Mouse (Mus musculus) brown adipose tissue, adult 24 weeks (tissue): ENCODE measurements around the gene Ddx47. TPM values are rescaled to one million over a fixed set of nuclear protein-coding genes. Genes with fewer than 3 reads are reported as not detected.

Experiments used
- H3K27ac ChIP-seq: fragments of 200-500 bp; replicated peaks from 2 replicates; pipeline ENCODE4 v1.5.1; 2012; ENCODE audit warnings: low read depth, mild to moderate bottlenecking, low read length
- H3K4me1 ChIP-seq: fragments of 200-500 bp; 2 replicates; pipeline ENCODE4 v1.6.1; 2012; ENCODE audit warnings: low read length, mixed read lengths; ENCODE audit not compliant: control insufficient read depth, insufficient read depth, insufficient read length
- H3K4me3 ChIP-seq: fragments of 200-500 bp; 2 replicates; pipeline ENCODE4 v1.5.1; 2012; ENCODE audit warnings: low read depth, mild to moderate bottlenecking, low read length, moderate library complexity; ENCODE audit not compliant: insufficient read depth
- polyA plus RNA-seq: library from polyadenylated mRNA; stranded (reverse); fragments of >200 nt; gene quantifications from 2 replicates; pipeline ENCODE4 v1.2.4, GENCODE M21; 2012; ENCODE audit not compliant: missing spikeins, insufficient read depth, insufficient read length

Ddx47 gene
- polyA plus RNA-seq, 1 experiment: 45.3 TPM

DNA sequence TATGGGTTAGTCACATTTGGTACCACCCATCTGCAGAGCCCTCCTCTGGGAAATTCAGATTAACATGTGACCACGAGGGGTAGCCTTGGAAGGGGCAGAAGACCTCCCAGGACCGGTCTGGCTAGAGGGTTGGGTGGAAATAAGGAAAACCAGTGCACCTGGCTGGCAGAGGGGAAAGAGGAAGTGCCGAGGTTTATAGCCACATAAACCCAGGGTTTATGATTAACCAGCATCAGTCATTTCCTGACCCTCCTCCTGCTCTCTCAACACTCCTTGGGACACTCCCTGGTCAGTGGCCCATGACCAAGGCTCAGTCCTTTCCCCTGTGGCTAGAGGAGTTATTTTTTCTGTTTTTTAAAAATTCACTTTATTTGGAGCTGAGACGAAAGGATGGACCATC is 17.8 kb downstream of the Ddx47 start:
- no peak overlapping the region for H3K4me3 ChIP-seq
- H3K27ac ChIP-seq: no peak overlapping the region
- H3K4me1 ChIP-seq: no peaks in the 10 kb centered on the region

DNA sequence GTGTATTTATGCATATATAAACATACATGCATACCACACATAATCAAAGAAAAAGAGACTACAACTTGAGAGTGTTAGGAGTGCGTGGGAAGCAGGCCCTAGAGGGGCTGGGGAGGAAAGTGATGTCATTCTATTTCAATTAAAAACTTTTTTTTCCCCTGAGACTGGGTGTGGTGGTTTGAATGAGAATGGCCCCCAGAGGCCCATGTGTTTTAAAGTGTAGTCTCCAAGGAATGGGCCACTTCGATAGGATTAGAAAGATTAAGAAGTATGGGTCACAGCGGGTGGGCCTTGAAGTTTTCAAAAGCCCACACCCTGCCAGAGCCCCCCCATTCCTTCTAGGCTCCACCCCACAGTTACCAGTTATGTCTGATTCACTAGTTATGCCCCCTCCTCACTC is 27.3 kb downstream of the Ddx47 start:
- Histone ChIP-seq H3K4me1 (peaks cover 7% of the 10 kb centered on the region), H3K4me3 (no peak overlapping the region), H3K27ac (no peak overlapping the region)

DNA sequence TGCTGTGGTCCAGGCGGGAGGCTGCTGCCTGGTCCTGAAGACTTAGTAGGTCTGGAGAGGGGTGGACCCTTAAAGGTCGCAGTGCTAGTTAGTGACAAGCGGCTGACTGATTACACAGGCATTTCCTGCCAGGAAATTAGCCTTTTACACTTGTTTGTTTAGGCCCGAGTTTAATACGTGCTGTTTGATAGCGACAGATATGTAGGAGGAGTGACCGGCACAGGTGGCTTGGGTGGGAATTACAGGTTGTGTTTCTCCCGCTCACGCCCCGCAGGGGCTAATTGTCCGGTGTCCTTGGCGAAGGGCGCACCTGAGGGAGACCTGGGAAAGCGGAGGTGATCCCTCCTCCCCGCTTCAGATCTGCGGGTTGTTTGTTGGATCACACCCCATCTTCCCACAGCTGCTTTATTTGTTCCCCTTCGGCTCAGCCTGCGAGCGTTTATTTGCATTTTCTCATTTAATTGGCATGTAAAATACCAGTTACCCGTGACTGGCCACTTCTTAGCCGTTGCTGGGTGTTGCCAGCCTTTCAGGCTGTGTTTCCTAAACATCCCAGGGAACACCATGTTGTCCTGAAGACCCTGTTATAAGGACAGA is 29.0 kb downstream of the Ddx47 start:
- no peak overlapping the region for H3K4me3 ChIP-seq

DNA sequence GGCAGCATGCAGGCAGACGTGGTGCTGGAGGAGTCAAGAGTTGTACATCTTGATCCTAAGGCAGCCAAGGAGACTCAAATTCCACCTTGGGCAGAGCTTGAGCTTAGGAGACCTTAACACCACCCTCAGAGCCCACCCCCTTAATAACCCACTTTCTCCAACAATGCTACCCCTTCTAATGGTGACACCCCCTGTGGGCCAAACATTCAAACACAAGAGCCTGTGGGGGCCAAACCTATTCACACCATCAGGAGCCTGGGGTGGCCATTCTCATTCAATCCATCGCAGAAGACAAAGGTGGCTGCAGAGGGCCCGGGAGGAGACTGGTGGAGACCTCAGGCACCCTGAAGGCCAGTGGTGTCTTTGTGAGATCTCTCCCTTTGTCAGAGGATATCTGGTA is 30.5 kb downstream of the Ddx47 start:
- Histone ChIP-seq H3K4me3 (no peak overlapping the region), H3K27ac (no peak overlapping the region), H3K4me1 (peaks cover 7% of the 10 kb centered on the region)

More for the DNA sequence above, 29.0 kb downstream of the Ddx47 start:
- Histone ChIP-seq H3K4me1 (peaks cover 7% of the 10 kb centered on the region), H3K27ac (no peak overlapping the region)

DNA sequence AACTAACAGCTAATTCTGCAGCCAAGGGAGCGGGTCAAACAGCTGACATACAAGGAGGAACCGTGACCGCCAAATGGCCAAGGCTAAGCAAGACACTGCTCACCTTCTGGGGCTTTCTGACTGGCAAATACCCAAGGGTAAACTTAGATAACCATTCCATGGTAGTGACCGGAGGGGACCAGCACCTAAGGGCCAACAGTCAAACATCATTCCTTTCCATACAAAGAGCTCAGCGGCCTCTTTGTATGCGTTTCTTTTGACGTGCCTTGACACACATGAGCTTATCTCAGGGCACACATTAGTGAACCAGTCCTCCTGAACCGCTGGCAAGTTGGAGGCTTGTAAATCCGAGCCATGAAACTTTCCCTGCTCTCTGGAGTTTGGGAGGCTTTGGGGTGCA is 35.9 kb downstream of the Ddx47 start:
- Histone ChIP-seq H3K4me1 (no peaks in the 10 kb centered on the region), H3K4me3 (no peak overlapping the region), H3K27ac (no peak overlapping the region)

DNA sequence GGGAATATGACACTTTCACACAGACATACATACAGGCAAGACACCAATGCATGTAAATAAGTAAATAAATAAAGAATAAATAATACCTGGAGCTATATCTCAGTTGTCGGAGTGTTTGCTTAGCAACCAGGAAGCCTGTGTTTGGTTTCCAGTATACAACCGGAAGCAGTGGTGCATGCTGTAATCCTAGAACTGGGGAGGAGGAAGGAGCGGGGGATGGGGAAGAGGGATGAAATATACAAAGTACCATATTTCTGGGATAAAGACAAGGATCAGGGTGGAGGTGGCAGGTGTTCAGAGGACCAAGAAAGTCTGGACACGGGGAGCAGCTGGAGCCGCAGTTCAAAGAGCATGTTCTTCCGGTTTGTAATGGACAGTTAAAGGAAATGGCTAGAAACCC is 37.1 kb downstream of the Ddx47 start:
- Histone ChIP-seq H3K4me1 (no peaks in the 10 kb centered on the region), H3K27ac (no peak overlapping the region), H3K4me3 (no peak overlapping the region)

DNA sequence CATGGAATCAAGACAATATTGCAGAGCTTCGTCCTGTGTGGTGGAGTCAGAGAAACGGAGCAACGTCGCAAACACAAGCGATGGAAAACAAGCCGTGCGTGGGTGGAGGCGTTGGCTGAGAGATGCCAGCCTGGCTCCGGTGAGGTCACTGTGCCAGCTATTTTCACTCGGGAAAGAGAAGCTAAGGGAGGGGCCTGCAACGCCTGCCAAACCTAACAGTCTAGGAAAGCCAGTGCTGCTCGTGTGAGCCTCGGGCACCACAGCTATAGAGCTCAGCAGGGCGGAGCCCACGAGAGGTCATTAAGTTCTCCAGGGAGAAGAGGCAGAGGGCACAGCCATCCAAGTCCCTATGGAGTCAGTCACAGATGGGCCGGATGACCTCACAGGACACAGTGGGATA is 37.5 kb downstream of the Ddx47 start:
- no peak overlapping the region for H3K4me3 ChIP-seq
- no peak overlapping the region for H3K27ac ChIP-seq
- H3K4me1 ChIP-seq: no peaks in the 10 kb centered on the region

DNA sequence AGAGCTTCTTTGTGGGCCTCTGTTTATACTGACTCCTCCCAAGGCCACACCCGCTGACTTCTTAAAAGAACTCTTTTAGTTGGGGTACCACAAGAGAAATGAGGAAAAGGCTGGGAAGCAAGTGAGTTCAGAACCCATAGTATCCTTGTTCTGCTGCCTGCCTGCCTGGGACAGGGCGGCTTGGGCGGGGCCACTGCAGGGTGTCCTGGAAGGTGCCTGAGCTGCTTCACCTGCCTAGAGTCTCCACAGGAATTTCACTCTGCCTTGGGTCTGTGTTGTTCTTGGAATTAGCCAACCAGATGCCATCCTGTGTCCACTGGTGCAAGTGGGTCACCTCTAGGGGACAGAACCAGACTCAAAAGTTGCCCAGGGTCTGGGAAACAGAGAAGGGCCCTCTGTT is 42.4 kb downstream of the Ddx47 start:
- H3K27ac ChIP-seq: no peak overlapping the region
- H3K4me1 ChIP-seq: no peaks in the 10 kb centered on the region
- no peak overlapping the region for H3K4me3 ChIP-seq

DNA sequence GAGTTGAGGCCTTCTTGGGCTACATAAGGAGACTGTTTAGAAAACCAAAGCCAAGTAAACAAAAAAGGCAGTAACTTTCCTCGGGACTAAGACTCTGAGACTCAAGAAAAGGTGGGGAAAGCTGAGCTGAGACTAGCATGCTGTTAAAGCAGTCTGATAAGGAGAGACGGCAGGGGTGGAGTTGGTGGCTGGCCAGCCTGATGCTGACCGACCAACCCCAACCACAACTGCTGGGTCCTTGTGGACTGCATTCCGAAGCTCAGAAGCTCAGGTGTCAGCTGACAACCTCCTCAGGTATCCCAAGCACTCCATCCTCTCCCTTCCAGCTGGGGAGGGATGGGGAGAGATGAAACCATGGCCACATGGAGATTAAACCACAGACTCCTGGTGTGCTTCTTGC is 44.5 kb downstream of the Ddx47 start:
- no peak overlapping the region for H3K27ac ChIP-seq
- H3K4me3 ChIP-seq: no peak overlapping the region
- H3K4me1 ChIP-seq: no peaks in the 10 kb centered on the region

DNA sequence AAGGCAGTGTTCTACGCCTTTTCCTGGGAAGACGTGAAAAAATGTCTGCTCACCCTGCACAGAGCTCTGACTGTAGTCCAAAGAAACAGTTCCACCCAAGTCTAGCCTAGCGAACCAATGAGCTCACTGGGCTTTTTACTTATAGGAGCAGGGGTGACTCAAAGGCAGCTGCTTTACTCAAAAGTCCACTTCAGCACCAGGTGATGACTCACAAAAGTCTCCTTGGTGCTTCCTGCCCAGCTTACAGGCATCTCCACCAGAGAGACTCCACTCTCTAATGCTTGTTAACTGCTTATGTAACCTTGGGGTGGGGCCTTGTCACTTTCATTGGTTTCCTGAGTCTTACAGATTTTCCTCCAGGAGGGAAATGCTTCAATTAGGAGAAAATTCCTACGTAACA is 49.3 kb downstream of the Ddx47 start:
- Histone ChIP-seq H3K4me1 (no peaks in the 10 kb centered on the region), H3K4me3 (no peak overlapping the region), H3K27ac (no peak overlapping the region)

DNA sequence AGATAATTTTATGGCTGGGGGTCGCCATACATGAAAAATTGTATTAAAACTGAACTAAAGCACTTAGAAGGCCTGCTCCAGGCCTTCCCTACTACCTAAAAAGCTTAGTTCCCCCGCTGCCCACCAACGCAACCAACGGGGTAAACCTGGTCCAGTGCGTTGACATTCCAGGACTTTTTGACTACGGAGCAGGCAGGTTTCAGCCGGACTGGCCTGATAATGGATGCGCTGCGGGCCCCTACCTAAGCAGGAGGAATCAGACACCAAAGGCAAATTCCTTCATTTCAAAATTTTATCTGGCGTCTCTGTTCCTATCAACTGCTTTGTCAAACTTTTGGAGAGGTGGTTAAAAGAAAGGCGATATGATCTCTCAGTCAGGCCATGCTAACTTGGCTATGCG is 53.2 kb downstream of the Ddx47 start:
- no peak overlapping the region for H3K4me3 ChIP-seq
- 0 out of 2 replicates have a peak, but pooled peaks cover 2% of the 10 kb centered on the region for H3K4me1 ChIP-seq
- no peak overlapping the region for H3K27ac ChIP-seq

DNA sequence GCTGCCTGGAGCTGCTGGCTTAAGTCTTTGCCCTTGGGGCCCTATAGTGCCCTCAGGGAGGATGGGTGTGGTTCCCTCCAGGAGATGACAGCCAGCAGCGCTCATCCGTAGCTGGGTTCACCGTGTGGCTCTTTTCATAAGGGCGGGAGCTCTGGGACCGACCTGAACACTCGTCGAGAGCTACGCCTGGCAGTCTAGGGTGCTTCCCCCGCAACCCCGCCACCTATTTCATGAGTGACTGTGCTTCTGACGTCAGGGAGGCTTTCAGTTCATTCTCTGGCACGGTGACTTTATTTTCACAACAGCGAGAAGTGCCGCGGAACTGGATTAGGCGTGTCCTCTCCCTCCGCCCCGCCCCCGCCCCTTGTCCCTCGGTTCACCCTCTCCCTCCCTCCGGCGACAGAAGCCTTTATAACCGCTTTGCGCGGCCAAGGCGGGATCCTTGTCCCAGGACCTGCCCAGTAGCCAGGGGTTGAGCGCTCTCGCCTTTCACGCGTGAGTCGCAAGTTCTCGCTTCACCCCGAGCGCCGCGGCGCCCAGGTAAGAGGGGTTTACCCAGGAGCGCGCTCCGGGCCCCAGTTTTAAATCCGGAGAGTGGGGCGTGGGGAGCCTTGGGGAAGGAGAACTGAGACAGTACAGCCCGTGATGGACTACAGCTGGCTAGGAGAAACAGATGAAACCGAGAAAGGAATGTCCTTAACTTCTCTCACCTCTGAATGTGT is 54.0 kb downstream of the Ddx47 start, which contains the start of gene Gprc5a:
TSS of gene Gprc5a (plus strand) at position 416 of the 722 bp plus-strand sequence.
- 0 out of 2 replicates have a peak, but pooled peaks cover 2% of the 10 kb centered on the region for H3K4me1 ChIP-seq
- peak within 1 kb of the TSS; percentile 58 for H3K4me3 ChIP-seq
- no peak within 1 kb of the TSS; the same call in 1 of the 2 replicates for H3K27ac ChIP-seq

DNA sequence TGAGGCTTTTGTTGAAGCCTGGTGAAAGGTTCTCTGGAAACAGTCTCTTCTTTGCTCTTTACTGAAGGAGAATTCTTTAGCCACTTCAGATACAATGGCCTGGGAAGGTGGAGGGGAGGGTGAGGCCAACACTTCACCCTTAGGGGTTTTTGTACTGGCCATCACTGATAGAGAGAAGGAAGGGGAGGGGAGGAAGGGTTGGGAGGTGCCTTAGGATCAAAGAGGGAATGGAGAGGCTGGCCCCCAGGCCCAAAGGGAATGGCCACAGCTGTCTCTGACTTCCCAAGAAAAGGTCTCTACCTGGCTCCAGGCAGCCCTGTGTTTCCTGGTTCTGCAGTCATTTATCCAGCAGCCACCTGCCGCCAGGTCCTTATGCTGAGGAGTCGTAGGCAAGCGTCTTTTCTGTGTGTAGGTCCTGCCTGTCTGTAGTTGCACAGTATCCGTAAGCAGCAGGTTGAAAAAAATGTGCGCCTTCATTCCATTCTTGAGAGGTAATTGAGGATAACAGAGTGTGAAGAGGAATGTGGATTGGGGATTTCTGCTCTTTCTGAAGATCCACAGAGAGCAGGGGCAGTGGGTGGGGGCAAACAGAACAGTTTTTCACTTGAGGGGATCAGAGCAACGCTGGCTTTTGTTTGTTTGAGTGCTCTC is 55.5 kb downstream of the Ddx47 start:
- H3K27ac ChIP-seq: no peak overlapping the region
- 0 out of 2 replicates have a peak, but pooled peaks cover 2% of the 10 kb centered on the region for H3K4me1 ChIP-seq
- no peak overlapping the region for H3K4me3 ChIP-seq

DNA sequence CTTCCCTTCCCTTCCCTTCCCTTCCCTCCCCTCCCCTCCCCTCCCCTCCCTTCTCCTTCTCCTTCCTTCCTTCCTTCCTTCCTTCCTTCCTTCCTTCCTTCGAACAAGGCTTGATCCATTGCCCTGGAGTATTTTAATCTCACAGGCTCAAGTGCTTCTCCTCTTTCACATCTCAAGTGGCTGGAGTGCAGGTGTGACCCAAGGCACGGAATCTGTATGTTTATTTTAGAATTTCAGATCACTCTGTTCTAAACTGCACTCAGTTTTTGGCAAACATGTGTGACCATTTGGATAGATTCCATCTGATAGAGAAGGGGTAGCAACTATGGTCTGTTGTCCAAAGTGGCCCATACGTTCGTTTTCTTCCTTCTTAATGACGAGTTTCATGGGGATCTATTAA is 56.8 kb downstream of the Ddx47 start:
- no peak overlapping the region for H3K27ac ChIP-seq
- H3K4me3 ChIP-seq: no peak overlapping the region
- 0 out of 2 replicates have a peak, but pooled peaks cover 2% of the 10 kb centered on the region for H3K4me1 ChIP-seq

DNA sequence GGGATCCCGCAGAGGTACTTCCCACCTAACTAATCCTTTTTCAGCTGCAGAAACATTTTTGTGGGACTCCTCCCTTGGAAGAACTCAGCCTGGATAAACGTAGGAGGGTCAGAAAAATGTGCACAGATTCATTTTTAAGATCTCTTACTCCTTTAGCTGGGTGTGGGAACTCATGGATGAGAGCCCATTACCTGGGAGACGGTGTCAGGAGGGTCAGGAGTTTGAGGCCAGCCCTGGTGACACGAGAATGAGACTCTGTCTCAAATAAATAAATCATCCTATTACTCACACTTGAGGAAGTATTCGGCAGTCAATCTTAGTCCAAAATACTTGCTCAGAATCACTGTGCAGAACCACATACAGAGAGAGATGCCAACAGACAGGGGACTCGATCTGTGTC is 58.4 kb downstream of the Ddx47 start:
- Histone ChIP-seq H3K27ac (no peak overlapping the region), H3K4me3 (no peak overlapping the region), H3K4me1 (0 out of 2 replicates have a peak, but pooled peaks cover 2% of the 10 kb centered on the region)
